Mouse (Mus musculus): ENCODE measurements around the gene Sfswap. TPM values are rescaled to one million over a fixed set of nuclear protein-coding genes. Genes with fewer than 3 reads are reported as not detected.
A peak's percentile ranks its signal among the peaks of the same experiment; 100 is the strongest.

The Sfswap gene
- polyA plus RNA-seq, 1 experiment from 2014 or later, result 13.7 TPM

DNA sequence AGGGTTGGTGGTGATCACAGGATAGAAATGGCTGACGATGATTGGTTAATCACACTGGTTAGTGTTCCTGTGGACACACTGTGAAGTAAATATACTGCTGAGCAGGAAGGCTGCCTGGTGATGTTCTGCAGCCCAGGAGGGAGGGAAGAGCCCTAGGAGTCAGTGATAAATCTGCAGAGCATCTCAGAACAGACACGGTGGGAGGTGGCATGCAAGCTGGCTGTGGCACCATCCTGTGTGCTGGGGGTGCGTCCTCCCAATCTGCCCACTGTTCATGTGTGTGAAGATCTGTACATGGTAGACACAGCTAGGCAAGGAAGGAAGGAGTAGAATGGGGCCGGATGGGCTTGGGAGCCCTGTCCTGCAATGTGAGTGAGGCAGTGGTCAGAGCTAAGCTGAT, 67.6 kb downstream of the Sfswap start:
- peaks cover 48% of the 10 kb centered on the region for H3K36me3 ChIP-seq (ENCODE audit: control insufficient read depth, insufficient read depth)
- H3K4me3 ChIP-seq (ENCODE audit: low read depth, low read length), result no peak overlapping the region
- WGBS (ENCODE audit: insufficient replicate concordance), result 84% methylated on average over 4 of the region's 4 CpGs
- H3K9me3 ChIP-seq (replicated peaks; ENCODE audit: control insufficient read depth, low read length), result no peaks in the 10 kb centered on the region
- H3K4me1 ChIP-seq (ENCODE audit: control insufficient read depth, low read depth, low read length), result no peaks in the 10 kb centered on the region
- H3K4me2 ChIP-seq (ENCODE audit: low read depth, low read length), result no peak overlapping the region
- no peak overlapping the region for H3K27ac ChIP-seq (ENCODE audit: low read length)
- no peak for ATAC-seq (ENCODE audit: low read depth)
- H3K27me3 ChIP-seq (ENCODE audit: control insufficient read depth, insufficient read depth, low read depth, low read length), result no peaks in the 10 kb centered on the region
- no peak overlapping the region for H3K9ac ChIP-seq (ENCODE audit: low read depth, low read length)

DNA sequence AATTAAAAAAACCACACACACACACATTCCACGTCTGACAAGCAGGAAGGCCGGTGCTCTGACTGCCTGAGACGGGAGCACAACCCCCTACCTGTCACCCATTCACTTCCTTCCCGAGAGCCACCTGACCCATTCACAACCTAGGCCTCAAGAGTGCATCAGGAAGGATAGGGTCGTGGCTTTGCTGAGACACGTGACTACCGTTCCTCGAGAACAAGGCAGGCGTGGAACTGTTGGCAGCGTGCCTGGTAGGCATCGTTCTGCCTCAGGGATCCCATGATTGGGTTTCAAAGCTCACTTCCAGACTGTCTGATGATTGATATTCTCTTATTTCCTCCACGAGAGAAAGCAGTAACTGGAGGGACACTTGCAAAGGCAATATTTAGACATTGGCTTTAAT, 77.2 kb downstream of the Sfswap start:
- 43% methylated on average over 12 of the region's 12 CpGs for WGBS (ENCODE audit: insufficient replicate concordance)
- Histone ChIP-seq H3K9me3 (replicated peaks; ENCODE audit: control insufficient read depth, low read length) (no peaks in the 10 kb centered on the region), H3K36me3 (ENCODE audit: control insufficient read depth, insufficient read depth) (no peaks in the 10 kb centered on the region), H3K27ac (ENCODE audit: low read length) (no peak overlapping the region), H3K4me3 (ENCODE audit: low read depth, low read length) (no peak overlapping the region), H3K4me2 (ENCODE audit: low read depth, low read length) (no peak overlapping the region), H3K27me3 (ENCODE audit: control insufficient read depth, insufficient read depth, low read depth, low read length) (peaks cover 30% of the 10 kb centered on the region), H3K9ac (ENCODE audit: low read depth, low read length) (no peak overlapping the region), H3K4me1 (ENCODE audit: control insufficient read depth, low read depth, low read length) (no peaks in the 10 kb centered on the region)
- ATAC-seq (ENCODE audit: low read depth), result no peak

DNA sequence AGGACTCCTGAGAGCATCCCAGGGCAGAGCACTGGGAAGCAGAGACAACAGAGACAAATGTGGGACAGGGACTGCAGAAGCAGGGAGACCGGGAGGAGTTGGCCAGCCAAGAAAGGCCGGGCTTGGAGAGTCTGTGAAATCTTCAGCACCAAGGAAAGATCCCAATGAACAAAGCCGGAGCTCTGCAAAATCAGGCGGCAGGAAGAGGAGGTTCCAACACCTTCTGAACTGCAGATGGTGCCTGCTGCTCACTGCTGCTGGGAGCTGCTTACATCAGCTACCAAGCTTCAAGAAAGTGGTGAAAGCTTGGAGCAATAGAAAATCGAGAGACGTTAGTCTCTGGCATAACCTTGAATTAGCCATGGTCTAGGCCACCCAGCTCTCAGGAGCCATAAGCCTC, 79.0 kb downstream of the Sfswap start:
- Histone ChIP-seq H3K27me3 (ENCODE audit: control insufficient read depth, insufficient read depth, low read depth, low read length) (peaks cover 49% of the 10 kb centered on the region), H3K9ac (ENCODE audit: low read depth, low read length) (no peak overlapping the region)

DNA sequence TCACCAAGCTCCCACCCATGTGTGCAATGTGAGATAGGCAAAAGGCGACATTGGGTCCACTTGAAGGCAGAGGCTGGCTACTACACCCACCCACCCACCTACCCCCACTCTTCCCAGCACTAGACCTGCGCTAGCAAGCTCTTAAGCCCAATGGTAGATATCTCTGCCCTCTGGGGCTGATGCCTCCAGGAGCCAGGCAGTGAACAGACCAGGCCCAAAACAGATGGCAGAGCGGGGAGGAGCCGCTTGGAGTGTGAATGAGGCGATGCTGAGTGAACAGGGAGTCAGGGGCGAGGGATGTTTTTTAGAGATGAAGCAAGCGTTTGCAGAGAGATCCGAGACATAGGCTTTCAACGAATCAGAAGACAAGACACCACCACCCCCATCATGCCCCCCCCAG, 79.6 kb downstream of the Sfswap start:
- WGBS (ENCODE audit: insufficient replicate concordance), result 47% methylated on average over 9 of the region's 9 CpGs
- Histone ChIP-seq H3K4me2 (ENCODE audit: low read depth, low read length) (no peak overlapping the region), H3K36me3 (ENCODE audit: control insufficient read depth, insufficient read depth) (no peaks in the 10 kb centered on the region), H3K27me3 (ENCODE audit: control insufficient read depth, insufficient read depth, low read depth, low read length) (peaks cover 54% of the 10 kb centered on the region), H3K9me3 (replicated peaks; ENCODE audit: control insufficient read depth, low read length) (no peaks in the 10 kb centered on the region), H3K4me3 (ENCODE audit: low read depth, low read length) (no peak overlapping the region), H3K4me1 (ENCODE audit: control insufficient read depth, low read depth, low read length) (peaks cover 16% of the 10 kb centered on the region), H3K27ac (ENCODE audit: low read length) (no peak overlapping the region), H3K9ac (ENCODE audit: low read depth, low read length) (no peak overlapping the region)
- no peak for ATAC-seq (ENCODE audit: low read depth)

More for the DNA sequence above, 79.0 kb downstream of the Sfswap start:
- H3K9me3 ChIP-seq (replicated peaks; ENCODE audit: control insufficient read depth, low read length), result no peaks in the 10 kb centered on the region
- H3K4me1 ChIP-seq (ENCODE audit: control insufficient read depth, low read depth, low read length), result peaks cover 12% of the 10 kb centered on the region
- H3K36me3 ChIP-seq (ENCODE audit: control insufficient read depth, insufficient read depth), result no peaks in the 10 kb centered on the region
- no peak overlapping the region for H3K4me3 ChIP-seq (ENCODE audit: low read depth, low read length)
- WGBS (ENCODE audit: insufficient replicate concordance), result 12% methylated on average over 6 of the region's 6 CpGs
- no peak overlapping the region for H3K27ac ChIP-seq (ENCODE audit: low read length)
- H3K4me2 ChIP-seq (ENCODE audit: low read depth, low read length), result no peak overlapping the region
- ATAC-seq (ENCODE audit: low read depth), result no peak

DNA sequence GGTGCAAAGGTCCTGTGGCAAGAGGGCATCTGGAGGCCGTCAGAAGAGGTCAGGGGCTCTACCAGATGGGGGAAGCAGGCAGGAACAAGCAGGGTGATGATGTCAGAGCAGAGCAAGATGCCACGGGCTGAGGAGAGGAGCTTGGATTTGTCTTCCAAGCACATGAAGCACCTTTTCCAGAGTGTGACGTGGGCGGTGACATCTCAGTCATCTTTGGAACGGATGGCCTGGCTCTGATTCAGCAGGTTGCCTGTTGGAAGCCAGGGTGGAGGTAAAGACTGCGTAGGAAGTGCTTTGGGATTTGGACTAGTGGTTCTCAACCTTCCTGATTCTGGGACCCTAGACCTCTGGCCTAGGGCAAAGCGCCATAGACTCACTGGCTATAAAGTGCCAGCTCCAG, 80.0 kb downstream of the Sfswap start:
- ATAC-seq (ENCODE audit: low read depth), result no peak
- no peak overlapping the region for H3K4me3 ChIP-seq (ENCODE audit: low read depth, low read length)
- H3K9me3 ChIP-seq (replicated peaks; ENCODE audit: control insufficient read depth, low read length), result no peaks in the 10 kb centered on the region
- H3K27ac ChIP-seq (ENCODE audit: low read length), result no peak overlapping the region
- no peaks in the 10 kb centered on the region for H3K36me3 ChIP-seq (ENCODE audit: control insufficient read depth, insufficient read depth)
- 54% methylated on average over 7 of the region's 7 CpGs for WGBS (ENCODE audit: insufficient replicate concordance)
- H3K4me2 ChIP-seq (ENCODE audit: low read depth, low read length), result no peak overlapping the region
- H3K27me3 ChIP-seq (ENCODE audit: control insufficient read depth, insufficient read depth, low read depth, low read length), result peaks cover 59% of the 10 kb centered on the region
- no peak overlapping the region for H3K9ac ChIP-seq (ENCODE audit: low read depth, low read length)
- H3K4me1 ChIP-seq (ENCODE audit: control insufficient read depth, low read depth, low read length), result peaks cover 18% of the 10 kb centered on the region

DNA sequence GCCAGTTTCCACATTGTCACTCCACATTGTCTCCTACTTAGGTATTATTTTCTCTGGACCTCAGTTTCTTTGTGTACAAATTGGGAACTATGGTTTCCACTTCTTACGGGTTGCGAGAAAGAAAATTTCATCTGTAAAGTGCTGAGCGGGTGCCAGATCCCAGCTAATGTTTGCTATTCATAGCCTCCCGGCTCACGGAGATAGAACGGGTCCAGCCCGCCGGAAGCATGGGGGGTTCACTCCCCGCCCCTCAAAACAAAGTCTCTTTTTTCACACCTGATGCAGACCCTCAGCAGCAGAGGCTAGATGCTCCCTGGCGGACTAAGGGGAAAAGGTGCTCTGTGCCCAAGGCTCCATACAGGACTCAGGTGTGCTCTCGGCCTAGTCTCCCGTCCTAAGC, 82.3 kb downstream of the Sfswap start:
- peaks cover 74% of the 10 kb centered on the region for H3K27me3 ChIP-seq (ENCODE audit: control insufficient read depth, insufficient read depth, low read depth, low read length)
- H3K4me2 ChIP-seq (ENCODE audit: low read depth, low read length), result peak overlapping the region; percentile 91
- no peak overlapping the region for H3K27ac ChIP-seq (ENCODE audit: low read length)
- H3K4me3 ChIP-seq (ENCODE audit: low read depth, low read length), result peak overlapping the region; percentile 67
- H3K36me3 ChIP-seq (ENCODE audit: control insufficient read depth, insufficient read depth), result no peaks in the 10 kb centered on the region
- H3K9me3 ChIP-seq (replicated peaks; ENCODE audit: control insufficient read depth, low read length), result no peaks in the 10 kb centered on the region
- no peak overlapping the region for H3K9ac ChIP-seq (ENCODE audit: low read depth, low read length)
- 4% methylated on average over 12 of the region's 12 CpGs for WGBS (ENCODE audit: insufficient replicate concordance)
- peaks cover 18% of the 10 kb centered on the region for H3K4me1 ChIP-seq (ENCODE audit: control insufficient read depth, low read depth, low read length)
- no peak for ATAC-seq (ENCODE audit: low read depth)

DNA sequence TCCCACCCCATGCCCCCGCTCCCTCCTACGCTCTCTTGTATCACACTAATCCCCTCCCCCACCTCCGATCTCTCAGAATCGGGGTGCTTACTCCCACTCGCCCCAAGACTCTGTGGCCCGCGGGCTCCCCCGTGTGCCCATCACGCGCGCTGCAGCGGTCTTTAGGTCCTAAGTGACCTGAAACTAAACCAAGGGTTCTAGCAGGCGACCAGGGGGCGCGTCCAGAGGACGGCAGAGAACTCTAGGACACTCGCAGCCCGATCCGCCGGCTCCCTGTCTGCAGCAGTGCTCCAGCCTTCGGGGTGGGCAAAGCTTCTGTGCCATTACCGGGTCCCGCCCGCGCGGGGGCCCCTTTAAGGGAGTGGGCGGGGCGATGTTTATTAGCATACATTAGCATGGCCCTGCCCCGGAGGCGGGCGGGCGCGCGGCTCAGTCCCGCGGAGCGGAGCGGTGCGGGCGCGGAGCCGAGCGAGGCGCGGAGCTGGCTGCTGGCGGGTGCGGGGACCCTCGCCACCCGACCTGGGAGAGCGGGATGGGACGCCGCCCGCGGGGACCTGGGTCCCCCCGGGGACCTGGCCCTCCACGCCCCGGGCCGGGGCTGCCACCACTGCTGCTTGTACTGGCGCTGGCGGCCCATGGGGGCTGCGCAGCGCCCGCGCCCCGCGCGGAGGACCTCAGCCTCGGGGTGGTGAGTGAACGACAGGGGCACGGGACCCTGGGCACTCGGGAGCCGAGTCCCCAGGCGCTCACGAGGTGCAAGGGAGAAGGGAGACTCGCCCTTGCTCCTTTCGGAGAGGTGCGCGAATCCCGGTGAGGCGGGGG, 83.0 kb downstream of the Sfswap start, which contains the start of gene Mmp17:
Gene Mmp17, plus strand, starts transcription at position 409 of the 822 bp plus-strand sequence.
- Histone ChIP-seq H3K9me3 (replicated peaks; ENCODE audit: control insufficient read depth, low read length) (no peaks in the 10 kb centered on the region), H3K4me1 (ENCODE audit: control insufficient read depth, low read depth, low read length) (peaks cover 18% of the 10 kb centered on the region), H3K36me3 (ENCODE audit: control insufficient read depth, insufficient read depth) (no peaks in the 10 kb centered on the region), H3K4me3 (ENCODE audit: low read depth, low read length) (peak within 1 kb of the TSS; percentile 67), H3K27me3 (ENCODE audit: control insufficient read depth, insufficient read depth, low read depth, low read length) (peaks cover 74% of the 10 kb centered on the region), H3K9ac (ENCODE audit: low read depth, low read length) (peak within 1 kb of the TSS; percentile 47), H3K4me2 (ENCODE audit: low read depth, low read length) (peak within 1 kb of the TSS; percentile 91), H3K27ac (ENCODE audit: low read length) (no peak within 1 kb of the TSS)
- ATAC-seq (ENCODE audit: low read depth), result peak; percentile 88
- WGBS (ENCODE audit: insufficient replicate concordance), result under 1% methylated on average over 73 of the region's 80 CpGs

DNA sequence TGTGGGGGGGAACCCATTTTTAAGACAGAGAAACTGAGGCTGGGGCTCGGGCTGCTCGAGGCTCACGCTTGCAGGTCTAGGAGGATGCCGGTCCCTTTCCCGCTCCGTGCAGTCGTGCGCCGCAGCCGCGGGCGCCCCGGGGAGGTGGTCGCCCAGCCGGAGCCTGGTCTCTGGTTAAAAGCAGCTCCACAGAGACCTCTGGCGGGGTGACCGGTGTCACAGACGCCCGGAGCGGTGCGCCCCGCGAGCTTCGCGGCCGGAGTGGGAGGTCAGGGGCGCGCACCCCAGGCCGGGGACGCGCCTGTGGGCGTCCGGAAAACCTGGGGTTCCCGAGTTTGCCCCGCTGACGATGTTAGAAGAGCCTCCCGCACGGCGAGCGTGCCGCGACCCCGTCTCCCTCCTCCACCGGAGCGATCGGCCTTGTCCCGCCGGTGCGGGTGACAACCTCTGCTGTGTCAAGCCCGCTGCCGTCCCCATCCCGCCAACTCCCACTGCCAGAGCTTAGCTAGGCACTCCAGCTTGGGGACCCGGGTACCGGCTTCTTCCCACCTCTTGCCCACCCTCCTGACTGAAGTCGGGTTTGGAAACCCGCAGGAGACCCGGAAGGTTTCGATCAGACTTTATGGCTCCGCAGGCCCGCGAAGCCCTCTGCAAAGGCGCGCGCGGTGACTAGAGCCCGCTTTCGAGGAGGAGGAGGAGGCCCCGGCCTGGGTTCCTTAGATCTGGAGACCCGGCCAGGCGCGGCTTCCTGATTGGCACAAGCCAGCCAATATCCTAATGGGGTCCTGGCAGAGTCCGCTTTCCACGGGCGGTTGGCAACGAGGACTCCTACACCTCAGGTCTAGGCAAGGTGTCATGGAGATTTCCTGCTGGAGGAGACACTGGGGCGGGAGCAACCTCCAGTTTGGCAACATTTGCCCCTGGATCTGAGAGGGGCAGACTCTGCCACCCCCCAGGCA, 83.8 kb downstream of the Sfswap start:
- no peak for ATAC-seq (ENCODE audit: low read depth)
- H3K4me1 ChIP-seq (ENCODE audit: control insufficient read depth, low read depth, low read length), result peaks cover 18% of the 10 kb centered on the region
- H3K27me3 ChIP-seq (ENCODE audit: control insufficient read depth, insufficient read depth, low read depth, low read length), result peaks cover 73% of the 10 kb centered on the region
- H3K4me3 ChIP-seq (ENCODE audit: low read depth, low read length), result peak overlapping the region; percentile 67
- no peaks in the 10 kb centered on the region for H3K9me3 ChIP-seq (replicated peaks; ENCODE audit: control insufficient read depth, low read length)
- no peak overlapping the region for H3K27ac ChIP-seq (ENCODE audit: low read length)
- under 1% methylated on average over 76 of the region's 76 CpGs for WGBS (ENCODE audit: insufficient replicate concordance)
- H3K4me2 ChIP-seq (ENCODE audit: low read depth, low read length), result peak overlapping the region; percentile 91
- no peaks in the 10 kb centered on the region for H3K36me3 ChIP-seq (ENCODE audit: control insufficient read depth, insufficient read depth)
- no peak overlapping the region for H3K9ac ChIP-seq (ENCODE audit: low read depth, low read length)
